Mouse (Mus musculus): ENCODE results near the gene Abce1. TPM values are rescaled to one million over a fixed set of nuclear protein-coding genes. Genes with fewer than 3 reads are reported as not detected.
"Not testable (repeated sequence)": the region's sequence is repeated elsewhere in the genome, so short reads cannot be mapped to it uniquely, and the experiment has no call there.

Abce1 gene
- total and polyA plus RNA-seq, 2 experiments from 2014 or later: 61.3 to 78.5 TPM

GRCm38 (mm10) chr8:79724589-79724988, 13.0 kb upstream of the Abce1 start:
- whole genome bisulfite sequencing: 42% methylated on average over 3 of the region's 3 CpGs
- no peaks in the 10 kb centered on the region for H3K27me3 ChIP-seq (ENCODE audit: insufficient read depth, low read length)
- H3K27ac ChIP-seq: no peak overlapping the region
- ATAC-seq (no peak), DNase-seq (ENCODE audit: low spot score) (no peak)
- TF ChIP-seq CTCF (IDR thresholded peaks at IDR 0.05; ENCODE audit: low read depth): no peak
- H3K36me3 ChIP-seq (ENCODE audit: insufficient read depth, low read length): peaks cover 10% of the 10 kb centered on the region
- H3K4me1 ChIP-seq (ENCODE audit: insufficient read depth, low read length): no peaks in the 10 kb centered on the region
- no peaks in the 10 kb centered on the region for H3K9me3 ChIP-seq (ENCODE audit: low read length)
- H3K4me3 ChIP-seq (ENCODE audit: low read length): no peak overlapping the region
- no peak overlapping the region for H3K9ac ChIP-seq (replicated peaks; ENCODE audit: low read length)
- no peak overlapping the region for H3K4me2 ChIP-seq (ENCODE audit: low read depth, low read length)

GRCm38 (mm10) chr8:79723308-79723707, 11.8 kb upstream of the Abce1 start:
- Histone ChIP-seq H3K27ac (no peak overlapping the region), H3K4me2 (ENCODE audit: low read depth, low read length) (no peak overlapping the region), H3K36me3 (ENCODE audit: insufficient read depth, low read length) (peaks cover 10% of the 10 kb centered on the region), H3K27me3 (ENCODE audit: insufficient read depth, low read length) (no peaks in the 10 kb centered on the region), H3K9ac (replicated peaks; ENCODE audit: low read length) (no peak overlapping the region), H3K9me3 (ENCODE audit: low read length) (no peaks in the 10 kb centered on the region), H3K4me1 (ENCODE audit: insufficient read depth, low read length) (no peaks in the 10 kb centered on the region), H3K4me3 (ENCODE audit: low read length) (no peak overlapping the region)
- DNase-seq (ENCODE audit: low spot score): no peak
- TF ChIP-seq CTCF (IDR thresholded peaks at IDR 0.05; ENCODE audit: low read depth): no peak
- no peak for ATAC-seq

GRCm38 (mm10) chr8:79721537-79721936, 10.0 kb upstream of the Abce1 start:
- DNase-seq (ENCODE audit: low spot score) (no peak), ATAC-seq (no peak)
- Histone ChIP-seq H3K27ac (no peak overlapping the region), H3K4me2 (ENCODE audit: low read depth, low read length) (no peak overlapping the region), H3K36me3 (ENCODE audit: insufficient read depth, low read length) (peaks cover 15% of the 10 kb centered on the region), H3K9me3 (ENCODE audit: low read length) (no peaks in the 10 kb centered on the region), H3K4me1 (ENCODE audit: insufficient read depth, low read length) (no peaks in the 10 kb centered on the region), H3K27me3 (ENCODE audit: insufficient read depth, low read length) (no peaks in the 10 kb centered on the region), H3K9ac (replicated peaks; ENCODE audit: low read length) (no peak overlapping the region), H3K4me3 (ENCODE audit: low read length) (no peak overlapping the region)
- TF ChIP-seq CTCF (IDR thresholded peaks at IDR 0.05; ENCODE audit: low read depth): no peak

GRCm38 (mm10) chr8:79712676-79713075, 1.1 kb upstream of the Abce1 start:
- 56% methylated on average over 6 of the region's 6 CpGs for whole genome bisulfite sequencing
- no peak for DNase-seq (ENCODE audit: low spot score)
- Histone ChIP-seq H3K9ac (replicated peaks; ENCODE audit: low read length) (no peak overlapping the region; the same call in 1 of the 2 replicates), H3K27me3 (ENCODE audit: insufficient read depth, low read length) (no peaks in the 10 kb centered on the region), H3K4me3 (ENCODE audit: low read length) (no peak overlapping the region), H3K4me2 (ENCODE audit: low read depth, low read length) (peak overlapping the region; percentile 83), H3K4me1 (ENCODE audit: insufficient read depth, low read length) (peaks cover 4% of the 10 kb centered on the region; the same call in 1 of the 2 replicates), H3K9me3 (ENCODE audit: low read length) (no peaks in the 10 kb centered on the region), H3K27ac (no peak overlapping the region), H3K36me3 (ENCODE audit: insufficient read depth, low read length) (peaks cover 2% of the 10 kb centered on the region; the same call in 1 of the 2 replicates)
- no peak for ATAC-seq
- TF ChIP-seq CTCF (IDR thresholded peaks at IDR 0.05; ENCODE audit: low read depth): no peak

- H3K4me1 ChIP-seq (ENCODE audit: insufficient read depth, low read length): peaks cover 4% of the 10 kb centered on the region; the same call in 1 of the 2 replicates
Measured at GRCm38 (mm10) chr8:79706687-79707086, 4.9 kb downstream of the Abce1 start.

GRCm38 (mm10) chr8:79692531-79692930, 19.0 kb downstream of the Abce1 start:
- TF ChIP-seq CTCF (IDR thresholded peaks at IDR 0.05; ENCODE audit: low read depth): no peak
- Histone ChIP-seq H3K27ac (no peak overlapping the region), H3K9ac (replicated peaks; ENCODE audit: low read length) (no peak overlapping the region), H3K9me3 (ENCODE audit: low read length) (no peaks in the 10 kb centered on the region), H3K36me3 (ENCODE audit: insufficient read depth, low read length) (peaks cover 39% of the 10 kb centered on the region), H3K27me3 (ENCODE audit: insufficient read depth, low read length) (no peaks in the 10 kb centered on the region), H3K4me2 (ENCODE audit: low read depth, low read length) (no peak overlapping the region), H3K4me1 (ENCODE audit: insufficient read depth, low read length) (no peaks in the 10 kb centered on the region), H3K4me3 (ENCODE audit: low read length) (no peak overlapping the region)
- 78% methylated on average over 2 of the region's 2 CpGs for WGBS
- no peak for ATAC-seq
- DNase-seq (ENCODE audit: low spot score): no peak

More at GRCm38 (mm10) chr8:79706687-79707086, 4.9 kb downstream of the Abce1 start:
- Histone ChIP-seq H3K9me3 (ENCODE audit: low read length) (no peaks in the 10 kb centered on the region), H3K27me3 (ENCODE audit: insufficient read depth, low read length) (no peaks in the 10 kb centered on the region), H3K36me3 (ENCODE audit: insufficient read depth, low read length) (peaks cover 25% of the 10 kb centered on the region), H3K9ac (replicated peaks; ENCODE audit: low read length) (no peak overlapping the region), H3K27ac (no peak overlapping the region), H3K4me2 (ENCODE audit: low read depth, low read length) (no peak overlapping the region), H3K4me3 (ENCODE audit: low read length) (no peak overlapping the region)
- no peak for TF ChIP-seq CTCF (IDR thresholded peaks at IDR 0.05; ENCODE audit: low read depth)
- DNase-seq (ENCODE audit: low spot score) (no peak), ATAC-seq (no peak)
- 94% methylated on average over 3 of the region's 3 CpGs for WGBS

GRCm38 (mm10) chr8:79685927-79686326, 25.6 kb downstream of the Abce1 start:
- H3K4me3 ChIP-seq (ENCODE audit: low read length); H3K9ac ChIP-seq (replicated peaks; ENCODE audit: low read length); H3K9me3 ChIP-seq (ENCODE audit: low read length); H3K4me1 ChIP-seq (ENCODE audit: insufficient read depth, low read length); ATAC-seq; DNase-seq (ENCODE audit: low spot score); H3K4me2 ChIP-seq (ENCODE audit: low read depth, low read length); H3K27me3 ChIP-seq (ENCODE audit: insufficient read depth, low read length); H3K27ac ChIP-seq: not testable (repeated sequence)
- H3K36me3 ChIP-seq (ENCODE audit: insufficient read depth, low read length): peaks cover 40% of the 10 kb centered on the region; the same call in 1 of the 2 replicates
- WGBS: 89% methylated on average over 5 of the region's 5 CpGs
